Mouse (Mus musculus): ENCODE measurements around the gene Gria1. TPM values are rescaled to one million over a fixed set of nuclear protein-coding genes. Genes with fewer than 3 reads are reported as not detected.

Gene Gria1
- polyA plus RNA-seq, 1 experiment from 2014 or later = 2.5 TPM

GRCm38 (mm10) chr11:57317478-57317877 lies 306.3 kb downstream of the Gria1 start:
- WGBS = 85% methylated on average over 13 of the region's 13 CpGs
- no peak overlapping the region for H3K27ac ChIP-seq
- no peak overlapping the region for H3K4me2 ChIP-seq (replicated peaks)
- no peaks in the 10 kb centered on the region for H3K9me3 ChIP-seq
- H3K36me3 ChIP-seq = no peaks in the 10 kb centered on the region
- no peak overlapping the region for H3K9ac ChIP-seq
- no peaks in the 10 kb centered on the region for H3K4me1 ChIP-seq
- no peak overlapping the region for H3K4me3 ChIP-seq
- H3K27me3 ChIP-seq = no peaks in the 10 kb centered on the region
- ATAC-seq (ENCODE audit: low FRiP score, low read depth) = no peak

DNA sequence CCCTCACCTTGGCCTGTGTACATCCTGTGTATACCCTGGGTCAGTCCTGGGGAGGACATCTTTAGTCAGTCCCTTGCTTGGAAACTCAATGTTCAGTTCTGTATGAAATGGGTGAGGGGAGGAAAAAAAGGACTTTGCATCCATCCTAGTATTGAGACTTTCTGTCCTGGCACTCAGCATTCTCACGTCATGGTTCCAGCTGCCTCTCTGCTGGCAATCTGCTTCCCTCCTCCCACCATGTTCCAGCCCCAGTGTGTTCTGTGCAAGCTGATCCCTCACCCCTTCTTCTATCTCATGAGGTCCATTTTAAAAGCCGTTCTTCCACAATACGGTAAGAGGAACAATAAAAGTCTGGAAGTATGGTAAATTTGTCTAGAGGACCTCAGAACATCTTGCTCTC lies 308.2 kb downstream of the Gria1 start:
- WGBS = 81% methylated on average over 3 of the region's 3 CpGs
- Histone ChIP-seq H3K9ac (no peak overlapping the region), H3K9me3 (no peaks in the 10 kb centered on the region), H3K4me2 (replicated peaks) (no peak overlapping the region), H3K27ac (no peak overlapping the region), H3K4me3 (no peak overlapping the region), H3K4me1 (no peaks in the 10 kb centered on the region), H3K27me3 (no peaks in the 10 kb centered on the region), H3K36me3 (no peaks in the 10 kb centered on the region)
- ATAC-seq (ENCODE audit: low FRiP score, low read depth) = no peak

- H3K4me2 ChIP-seq (replicated peaks) = no peak overlapping the region
- ATAC-seq (ENCODE audit: low FRiP score, low read depth) = no peak
- WGBS = 74% methylated on average over 4 of the region's 4 CpGs
- no peak overlapping the region for H3K27ac ChIP-seq
- no peaks in the 10 kb centered on the region for H3K27me3 ChIP-seq
- H3K9ac ChIP-seq = no peak overlapping the region
- no peak overlapping the region for H3K4me3 ChIP-seq
- H3K4me1 ChIP-seq = no peaks in the 10 kb centered on the region
- H3K36me3 ChIP-seq = no peaks in the 10 kb centered on the region
- no peaks in the 10 kb centered on the region for H3K9me3 ChIP-seq
These were observed 312.9 kb downstream of the Gria1 start for GRCm38 (mm10) chr11:57324099-57324498.
